Mouse (Mus musculus) bone marrow macrophage, adult 2 months (primary cell): ENCODE measurements at regions not wholly inside any gene's neighbourhood (a gene's known extent, or its start where the extent isn't known, plus 50 kb on each side); places are given as distances from the start of the nearest gene placed in this dataset.

Source experiments
- CTCF ChIP-seq: IDR thresholded peaks from 2 replicates; pipeline ENCODE4 v1.5.1; 2012; ENCODE audit warnings: low read depth, mild to moderate bottlenecking, low read length, moderate library complexity
- POLR2A ChIP-seq: IDR thresholded peaks from 2 replicates; pipeline ENCODE4 v1.6.1; 2012; ENCODE audit warnings: mild to moderate bottlenecking, low read depth, low read length, borderline replicate concordance

- TF ChIP-seq POLR2A (no peak), CTCF (no peak)
Observed at GRCm38 (mm10) chr11:114198317-114199032, 131.6 kb upstream of the Sdk2 start.
